Mouse (Mus musculus): ENCODE measurements at regions not wholly inside any gene's neighbourhood (a gene's known extent, or its start where the extent isn't known, plus 50 kb on each side); places are given as distances from the start of the nearest gene placed in this dataset.

DNA sequence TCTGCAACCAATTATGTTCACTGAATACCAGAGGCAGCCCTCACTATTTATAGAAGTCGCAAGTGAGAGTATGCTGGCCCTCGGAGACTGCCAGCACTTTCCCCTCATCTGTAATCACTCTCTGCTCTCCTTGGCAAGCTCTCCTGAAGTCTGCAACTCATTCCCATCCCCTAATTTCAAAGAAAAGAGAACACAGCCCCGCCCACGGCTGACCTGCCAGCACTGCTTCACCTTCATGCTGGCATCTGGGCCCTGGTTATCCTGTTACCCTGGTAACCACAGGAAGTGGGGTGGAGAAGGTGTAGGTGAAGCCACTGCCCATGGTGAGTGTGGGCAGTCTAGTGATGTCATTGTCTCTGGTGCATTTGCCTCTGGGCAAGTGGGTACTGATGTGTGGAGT, 77.5 kb upstream of the Intu start:
- peak; percentile 42 for DNase-seq (ENCODE audit: low read depth, low spot score)

- DNase-seq (ENCODE audit: low read depth, low spot score): no peak
These were observed 75.0 kb upstream of the Intu start for GRCm38 (mm10) chr3:40456070-40456469.

DNA sequence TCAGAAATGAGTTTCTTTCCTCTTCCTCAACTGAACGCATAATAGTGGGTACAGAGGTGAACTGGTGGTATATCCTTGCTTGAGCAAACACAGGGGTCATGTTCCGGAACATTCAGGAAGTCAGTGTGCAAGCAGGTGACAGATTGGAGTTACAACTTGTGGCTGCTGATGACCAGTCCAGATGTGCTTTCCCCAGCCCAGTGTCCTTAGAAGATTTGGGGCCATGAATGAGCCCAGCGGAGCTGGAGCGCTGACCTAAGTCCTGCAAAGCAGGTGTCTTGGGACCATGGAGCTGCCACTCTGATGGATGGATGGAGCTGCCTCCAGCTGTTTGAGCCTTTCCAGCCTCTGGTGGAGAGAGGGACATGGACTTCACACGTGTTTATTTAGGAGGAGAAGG, 72.6 kb upstream of the Intu start:
- DNase-seq (ENCODE audit: low read depth, low spot score): no peak

GRCm38 (mm10) chr3:40463446-40463845, 67.6 kb upstream of the Intu start:
- no peak for DNase-seq (ENCODE audit: low read depth, low spot score)

- peak; percentile 37 for DNase-seq (ENCODE audit: low read depth, low spot score)
These were observed 61.0 kb upstream of the Intu start for GRCm38 (mm10) chr3:40470101-40470500.

DNA sequence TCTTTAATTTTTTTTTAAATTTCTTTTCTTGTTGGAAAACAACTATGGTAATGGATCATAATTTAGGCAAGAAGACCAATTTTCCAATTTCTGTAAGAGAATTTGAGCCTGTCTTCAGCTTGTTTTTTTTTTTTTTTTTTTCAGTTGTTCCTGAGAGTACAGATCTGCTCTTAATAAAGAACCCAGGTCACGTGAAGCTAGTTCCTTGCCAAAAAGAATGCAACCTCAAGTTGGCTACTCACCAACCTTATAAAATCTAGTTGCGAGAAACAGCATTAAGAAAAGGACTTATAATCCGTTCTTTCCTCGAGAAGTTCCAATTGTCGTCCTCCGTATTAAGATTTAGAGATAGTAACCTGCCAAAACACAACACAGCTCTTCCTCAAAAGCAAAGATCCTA, 58.3 kb upstream of the Intu start:
- peak; percentile 29 for DNase-seq (ENCODE audit: low read depth, low spot score)

DNA sequence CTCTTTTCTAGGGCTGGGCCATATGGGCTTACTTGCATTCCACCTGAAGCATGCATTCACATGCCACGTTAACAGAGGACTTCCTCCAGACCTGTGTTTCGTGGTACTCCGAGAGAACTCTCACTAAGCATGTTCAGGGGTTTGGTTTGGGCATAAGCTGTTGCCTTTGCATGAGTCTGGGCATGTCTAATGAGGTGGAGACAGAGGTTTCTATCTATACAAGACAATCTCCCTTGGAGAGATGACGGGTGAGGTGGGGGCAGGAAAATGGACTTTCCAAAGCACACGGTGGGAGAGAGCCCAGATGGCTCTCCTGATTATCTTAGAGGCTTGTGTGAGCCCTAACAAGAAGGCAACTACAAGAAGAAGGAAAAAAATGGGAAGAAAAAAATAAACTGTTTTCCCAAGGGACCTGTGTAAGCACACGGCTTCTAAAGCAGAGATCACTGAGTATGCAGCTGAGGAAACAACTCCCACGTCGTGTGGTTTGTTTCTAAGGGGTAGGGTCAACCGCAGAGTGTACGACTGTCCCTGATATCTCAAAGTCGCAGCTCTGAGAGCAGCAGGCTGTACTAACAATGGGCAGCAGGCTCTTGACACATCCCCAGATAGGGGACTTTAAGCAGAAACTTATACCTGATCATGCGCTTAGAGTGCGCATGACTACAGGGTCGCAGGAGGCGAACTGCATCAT, 50.7 kb upstream of the Intu start:
- DNase-seq (ENCODE audit: low read depth, low spot score): no peak
